Mouse (Mus musculus) embryonic facial prominence, embryonic 13.5 days (tissue): ENCODE results near the gene Zfp385b. TPM values are rescaled to one million over a fixed set of nuclear protein-coding genes. Genes with fewer than 3 reads are reported as not detected.

Experiments
- ATAC-seq: fragments of 200-750 bp; cut with Nextera tagmentation; 2 replicates; pipeline ENCODE4 v1.8.0; 2017; ENCODE audit warnings: low read depth; ENCODE audit not compliant: insufficient number of reproducible peaks, insufficient read depth, low FRiP score, low TSS enrichment
- H3K27ac ChIP-seq: fragments of 300-500 bp; sonication (generic); 2 replicates; pipeline ENCODE4 v1.5.1; 2015; ENCODE audit warnings: moderate library complexity, mild to moderate bottlenecking, inconsistent platforms
- H3K27me3 ChIP-seq: fragments of 300-500 bp; sonication (generic); 2 replicates; pipeline ENCODE4 v1.6.1; 2015; ENCODE audit warnings: mild to moderate bottlenecking, inconsistent platforms
- H3K36me3 ChIP-seq: fragments of 300-500 bp; sonication (generic); 2 replicates; pipeline ENCODE4 v1.6.1; 2015; ENCODE audit warnings: mild to moderate bottlenecking, inconsistent platforms
- H3K4me1 ChIP-seq: fragments of 300-500 bp; sonication (generic); 2 replicates; pipeline ENCODE4 v1.6.1; 2015; ENCODE audit warnings: inconsistent platforms
- H3K4me2 ChIP-seq: fragments of 300-500 bp; sonication (generic); 2 replicates; pipeline ENCODE4 v1.6.1; 2015; ENCODE audit warnings: moderate library complexity, mild to moderate bottlenecking, inconsistent platforms
- H3K4me3 ChIP-seq: fragments of 300-500 bp; sonication (generic); 2 replicates; pipeline ENCODE4 v1.5.1; 2015; ENCODE audit warnings: mild to moderate bottlenecking, inconsistent platforms
- H3K9ac ChIP-seq: fragments of 300-500 bp; sonication (generic); 2 replicates; pipeline ENCODE4 v1.6.1; 2015; ENCODE audit warnings: mild to moderate bottlenecking, inconsistent platforms
- H3K9me3 ChIP-seq: fragments of 300-500 bp; sonication (generic); 2 replicates; pipeline ENCODE4 v1.6.1; 2016; ENCODE audit warnings: inconsistent platforms
- WGBS: fragments of 180-500 bp; shearing (Covaris S2); methylation state at CpG from one replicate; pipeline ENCODE4 v1.1.7; 2015; ENCODE audit warnings: mixed read lengths; 5-methylcytosine and 5-hydroxymethylcytosine counted together
- polyA plus RNA-seq: library from polyadenylated mRNA; unstranded; fragments of >200 nt; fragmentation: Nextera tagmentation; extraction: Ambion mirVana; gene quantifications from 2 replicates; pipeline ENCODE4 v1.2.1, GENCODE M21; 2015

Zfp385b gene
- polyA plus RNA-seq, 1 experiment from 2014 or later, result 6.3 TPM

DNA sequence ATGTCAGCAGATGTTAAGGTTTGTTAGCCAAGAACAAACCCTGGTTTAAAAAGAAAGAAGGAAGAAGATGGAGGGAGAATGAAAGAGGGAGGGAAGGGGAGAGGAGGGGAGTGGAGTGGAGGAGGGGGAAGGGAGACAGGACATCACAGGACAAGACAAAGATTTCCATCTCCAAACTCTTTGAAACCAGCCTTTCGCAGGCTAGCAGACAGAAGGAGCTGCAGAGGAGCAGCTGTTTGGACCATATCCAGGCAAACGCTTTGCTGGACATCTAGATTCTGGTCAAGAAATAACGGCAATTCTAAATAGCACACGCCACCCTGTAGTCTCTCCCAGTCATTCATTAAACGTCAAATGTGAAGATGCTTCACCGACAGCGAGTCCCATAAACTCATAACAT is 38.0 kb downstream of the Zfp385b start:
- H3K9ac ChIP-seq, result no peak overlapping the region
- H3K4me1 ChIP-seq, result no peaks in the 10 kb centered on the region
- no peak overlapping the region for H3K4me3 ChIP-seq
- no peaks in the 10 kb centered on the region for H3K36me3 ChIP-seq
- 89% methylated on average over 7 of the region's 7 CpGs for WGBS
- no peak for ATAC-seq
- no peak overlapping the region for H3K4me2 ChIP-seq
- H3K9me3 ChIP-seq, result no peaks in the 10 kb centered on the region
- no peak overlapping the region for H3K27ac ChIP-seq
- H3K27me3 ChIP-seq, result no peaks in the 10 kb centered on the region

GRCm38 (mm10) chr2:77777781-77778180 is 41.7 kb downstream of the Zfp385b start:
- WGBS, result 43% methylated on average over 6 of the region's 6 CpGs

DNA sequence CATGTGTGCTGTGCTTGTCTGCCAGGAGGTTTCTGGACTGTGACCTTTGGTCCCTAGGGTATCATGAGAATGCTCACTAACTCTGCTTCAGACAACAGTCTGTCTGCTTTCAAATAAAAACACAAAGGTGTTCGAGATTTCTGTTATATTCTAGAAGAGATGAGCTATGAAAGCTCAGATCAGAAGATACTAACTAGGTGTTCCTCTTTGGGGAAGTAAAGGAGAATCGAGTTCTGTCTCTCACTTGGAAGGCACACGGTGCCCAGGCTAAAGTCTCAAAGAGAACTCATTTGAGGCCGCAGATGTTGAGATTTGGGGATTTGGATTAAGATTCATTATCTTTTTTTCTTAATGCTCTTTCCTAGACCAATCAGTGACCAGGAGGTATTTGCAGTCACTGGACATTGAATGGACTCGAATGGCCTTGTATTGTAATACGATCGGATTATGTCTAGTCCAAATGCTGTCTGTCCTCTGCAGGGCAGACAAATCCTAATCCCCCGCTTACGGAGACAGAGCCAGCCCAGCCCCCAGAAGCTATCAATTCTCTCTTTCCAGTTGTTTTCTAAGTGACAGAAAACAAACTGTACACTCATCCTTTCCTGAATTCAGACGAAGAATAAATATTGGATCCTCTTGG is 42.3 kb downstream of the Zfp385b start:
- H3K4me2 ChIP-seq, result no peak overlapping the region
- H3K27ac ChIP-seq, result no peak overlapping the region
- H3K9me3 ChIP-seq, result no peaks in the 10 kb centered on the region
- H3K36me3 ChIP-seq, result no peaks in the 10 kb centered on the region
- no peak overlapping the region for H3K9ac ChIP-seq
- no peak for ATAC-seq
- 58% methylated on average over 10 of the region's 10 CpGs for WGBS
- H3K27me3 ChIP-seq, result no peaks in the 10 kb centered on the region
- no peak overlapping the region for H3K4me3 ChIP-seq
- 0 out of 2 replicates have a peak, but pooled peaks cover 3% of the 10 kb centered on the region for H3K4me1 ChIP-seq

More at GRCm38 (mm10) chr2:77777781-77778180, 41.7 kb downstream of the Zfp385b start:
- Histone ChIP-seq H3K4me1 (0 out of 2 replicates have a peak, but pooled peaks cover 3% of the 10 kb centered on the region), H3K36me3 (no peaks in the 10 kb centered on the region), H3K4me3 (no peak overlapping the region), H3K9ac (no peak overlapping the region), H3K4me2 (no peak overlapping the region), H3K9me3 (no peaks in the 10 kb centered on the region), H3K27me3 (no peaks in the 10 kb centered on the region), H3K27ac (no peak overlapping the region)
- ATAC-seq, result no peak

GRCm38 (mm10) chr2:77775247-77775880 is 44.1 kb downstream of the Zfp385b start:
- H3K27me3 ChIP-seq, result no peaks in the 10 kb centered on the region

GRCm38 (mm10) chr2:77770056-77770697 is 49.3 kb downstream of the Zfp385b start:
- no peak overlapping the region for H3K27ac ChIP-seq
- 74% methylated on average over 8 of the region's 8 CpGs for WGBS

More at GRCm38 (mm10) chr2:77775247-77775880, 44.1 kb downstream of the Zfp385b start:
- 64% methylated on average over 15 of the region's 15 CpGs for WGBS
- H3K4me3 ChIP-seq, result no peak overlapping the region
- H3K4me2 ChIP-seq, result no peak overlapping the region
- no peaks in the 10 kb centered on the region for H3K36me3 ChIP-seq
- 0 out of 2 replicates have a peak, but pooled peaks cover 3% of the 10 kb centered on the region for H3K4me1 ChIP-seq
- H3K9me3 ChIP-seq, result no peaks in the 10 kb centered on the region
- H3K27ac ChIP-seq, result no peak overlapping the region
- no peak for ATAC-seq
- no peak overlapping the region for H3K9ac ChIP-seq

GRCm38 (mm10) chr2:77768321-77768886 is 51.0 kb downstream of the Zfp385b start:
- no peaks in the 10 kb centered on the region for H3K36me3 ChIP-seq
- 78% methylated on average over 17 of the region's 17 CpGs for WGBS
- H3K27me3 ChIP-seq, result no peaks in the 10 kb centered on the region
- H3K4me3 ChIP-seq, result no peak overlapping the region
- no peaks in the 10 kb centered on the region for H3K4me1 ChIP-seq
- no peak for ATAC-seq
- no peak overlapping the region for H3K9ac ChIP-seq
- no peaks in the 10 kb centered on the region for H3K9me3 ChIP-seq
- no peak overlapping the region for H3K27ac ChIP-seq
- no peak overlapping the region for H3K4me2 ChIP-seq

More at GRCm38 (mm10) chr2:77770056-77770697, 49.3 kb downstream of the Zfp385b start:
- Histone ChIP-seq H3K4me1 (0 out of 2 replicates have a peak, but pooled peaks cover 3% of the 10 kb centered on the region), H3K9ac (no peak overlapping the region), H3K36me3 (no peaks in the 10 kb centered on the region), H3K27me3 (no peaks in the 10 kb centered on the region), H3K9me3 (no peaks in the 10 kb centered on the region), H3K4me3 (no peak overlapping the region), H3K4me2 (no peak overlapping the region)
- ATAC-seq, result no peak

DNA sequence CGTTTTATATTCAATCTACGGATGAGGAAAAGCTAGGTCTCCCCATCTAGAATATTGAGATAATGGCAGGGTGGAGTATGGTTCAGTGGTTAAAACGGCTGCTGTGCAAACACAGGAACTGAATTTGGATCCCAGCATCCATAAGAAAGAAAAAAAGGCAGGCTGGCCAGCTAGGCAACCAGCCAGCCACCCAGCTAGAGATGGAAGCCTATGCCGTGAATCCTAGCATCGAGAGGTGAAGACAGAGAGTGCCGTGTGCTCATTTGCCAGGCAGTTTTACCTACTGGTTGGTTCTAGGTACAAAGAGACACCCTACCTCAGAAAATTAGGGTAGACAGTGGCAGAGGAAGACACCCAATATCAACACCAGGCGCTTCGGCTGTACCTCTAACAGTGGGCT is 57.5 kb downstream of the Zfp385b start:
- H3K4me3 ChIP-seq, result no peak overlapping the region
- no peak overlapping the region for H3K4me2 ChIP-seq
- no peak overlapping the region for H3K27ac ChIP-seq
- no peaks in the 10 kb centered on the region for H3K36me3 ChIP-seq
- no peaks in the 10 kb centered on the region for H3K9me3 ChIP-seq
- no peaks in the 10 kb centered on the region for H3K4me1 ChIP-seq
- H3K9ac ChIP-seq, result no peak overlapping the region
- WGBS, result 92% methylated on average over 8 of the region's 8 CpGs
- no peaks in the 10 kb centered on the region for H3K27me3 ChIP-seq
- no peak for ATAC-seq

DNA sequence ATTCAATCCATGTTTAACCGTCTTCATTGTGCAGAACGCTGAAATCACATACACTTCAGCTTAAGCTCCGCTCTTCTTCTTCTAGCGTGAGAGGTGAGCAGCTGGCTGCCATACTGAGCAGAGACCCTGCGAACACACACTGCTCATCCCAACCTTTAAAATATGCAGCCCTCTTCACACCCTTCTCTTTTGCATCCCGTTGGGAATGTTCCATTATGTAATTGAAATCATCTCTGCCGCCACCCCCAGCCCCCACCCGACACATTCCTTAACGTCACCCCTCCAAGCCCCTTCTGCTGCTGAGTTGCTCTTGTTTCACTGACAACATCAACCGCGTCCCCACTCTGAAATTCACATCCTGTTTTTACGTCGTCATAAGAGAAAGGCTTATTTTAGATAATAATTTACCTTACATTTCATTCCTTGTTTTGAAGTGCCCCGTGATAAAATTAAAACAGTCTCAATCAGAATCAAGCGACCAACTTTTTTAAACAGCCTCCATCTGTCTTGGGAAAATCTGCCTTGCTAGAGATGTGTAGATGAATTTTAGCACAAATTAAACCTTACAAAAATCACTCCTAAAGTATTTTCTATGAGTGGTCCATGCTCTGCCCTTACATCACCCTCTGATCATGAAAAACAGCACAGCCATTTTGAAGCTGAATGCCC is 60.9 kb downstream of the Zfp385b start:
- H3K9ac ChIP-seq, result no peak overlapping the region
- no peaks in the 10 kb centered on the region for H3K36me3 ChIP-seq
- no peak overlapping the region for H3K4me2 ChIP-seq
- no peak overlapping the region for H3K27ac ChIP-seq
- no peaks in the 10 kb centered on the region for H3K4me1 ChIP-seq
- H3K4me3 ChIP-seq, result no peak overlapping the region
- no peaks in the 10 kb centered on the region for H3K9me3 ChIP-seq
- ATAC-seq, result no peak
- WGBS, result 63% methylated on average over 15 of the region's 15 CpGs
- H3K27me3 ChIP-seq, result no peaks in the 10 kb centered on the region

- no peak overlapping the region for H3K4me2 ChIP-seq
- H3K27ac ChIP-seq, result no peak overlapping the region
- no peak overlapping the region for H3K4me3 ChIP-seq
- WGBS, result 81% methylated on average over 4 of the region's 4 CpGs
- no peaks in the 10 kb centered on the region for H3K4me1 ChIP-seq
- ATAC-seq, result no peak
- H3K9ac ChIP-seq, result no peak overlapping the region
- no peaks in the 10 kb centered on the region for H3K36me3 ChIP-seq
- no peaks in the 10 kb centered on the region for H3K27me3 ChIP-seq
- no peaks in the 10 kb centered on the region for H3K9me3 ChIP-seq
Observed at GRCm38 (mm10) chr2:77752491-77752890, 66.9 kb downstream of the Zfp385b start.

- Histone ChIP-seq H3K9ac (no peak overlapping the region), H3K27me3 (no peaks in the 10 kb centered on the region), H3K4me3 (no peak overlapping the region), H3K4me1 (no peaks in the 10 kb centered on the region), H3K27ac (no peak overlapping the region), H3K36me3 (no peaks in the 10 kb centered on the region), H3K4me2 (no peak overlapping the region), H3K9me3 (no peaks in the 10 kb centered on the region)
- 41% methylated on average over 3 of the region's 3 CpGs for WGBS
- ATAC-seq, result no peak
Observed at GRCm38 (mm10) chr2:77749631-77750030, 69.8 kb downstream of the Zfp385b start.

DNA sequence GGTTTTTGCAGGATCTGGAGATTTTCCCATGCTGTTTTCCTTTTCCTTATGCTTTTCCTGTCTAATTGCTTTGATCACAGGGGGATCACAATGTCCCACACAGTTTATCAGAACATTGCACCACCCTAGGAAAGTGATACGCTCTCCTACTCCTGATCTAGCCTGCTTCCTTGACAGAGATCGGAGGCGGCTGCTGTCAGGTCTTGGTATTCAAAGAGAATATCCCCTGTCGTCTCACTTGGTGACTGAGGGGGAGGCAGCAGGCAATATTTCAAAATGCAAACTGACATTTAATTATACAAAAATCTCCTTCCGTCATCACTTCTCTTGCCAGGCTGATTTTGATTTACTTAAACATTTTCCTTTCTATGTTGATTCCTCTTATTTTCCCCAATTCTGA is 73.0 kb downstream of the Zfp385b start:
- Histone ChIP-seq H3K4me1 (no peaks in the 10 kb centered on the region), H3K4me2 (no peak overlapping the region), H3K9me3 (no peaks in the 10 kb centered on the region), H3K27me3 (no peaks in the 10 kb centered on the region), H3K27ac (no peak overlapping the region), H3K9ac (no peak overlapping the region), H3K36me3 (no peaks in the 10 kb centered on the region), H3K4me3 (no peak overlapping the region)
- WGBS, result 64% methylated on average over 5 of the region's 5 CpGs
- ATAC-seq, result no peak
